Mouse (Mus musculus): ENCODE data around the gene Zfp319. TPM values are rescaled to one million over a fixed set of nuclear protein-coding genes. Genes with fewer than 3 reads are reported as not detected.

The Zfp319 gene
- polyA plus RNA-seq, 1 experiment from 2014 or later, result 4.4 TPM

DNA sequence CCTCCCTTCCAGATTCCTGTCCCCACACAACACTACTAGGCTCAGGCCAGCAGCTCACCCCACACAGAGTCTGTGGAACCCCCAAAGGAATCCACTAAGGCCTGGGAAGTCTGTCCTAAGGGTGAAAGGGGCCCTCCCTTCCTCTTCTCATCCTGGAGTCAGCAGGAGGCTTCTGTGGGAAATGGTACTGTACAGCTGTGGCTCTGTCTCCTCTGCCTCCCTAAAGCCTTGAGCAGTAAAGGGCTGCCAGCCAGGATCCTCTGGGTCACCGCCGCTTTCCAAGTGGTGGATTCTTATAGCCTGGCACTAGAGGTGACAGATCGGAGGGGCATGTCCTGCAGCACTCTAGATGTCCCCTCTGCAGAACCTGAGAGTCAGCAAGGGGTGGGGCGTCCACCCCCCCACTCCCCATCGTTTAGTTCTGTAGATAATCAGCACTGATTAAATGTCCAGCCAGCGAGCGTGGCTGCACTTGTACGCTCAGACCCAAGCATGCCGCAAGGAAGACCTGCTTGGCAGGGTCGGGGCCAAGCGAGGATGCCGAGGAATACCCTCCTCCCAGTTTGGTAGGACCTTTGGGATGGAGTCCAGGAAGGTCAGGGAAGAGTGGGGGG, 41.7 kb upstream of the Zfp319 start:
- H3K4me2 ChIP-seq, result no peak overlapping the region
- no peak for ATAC-seq (replicated peaks; ENCODE audit: insufficient number of reproducible peaks, low FRiP score, low TSS enrichment)
- 63% methylated on average over 12 of the region's 12 CpGs for WGBS (ENCODE audit: insufficient replicate concordance)
- 0 out of 2 replicates have a peak overlapping the region, but pooled peaks have one; percentile 28 for H3K9ac ChIP-seq (ENCODE audit: low read depth, low read length)
- peaks cover 39% of the 10 kb centered on the region for H3K36me3 ChIP-seq (ENCODE audit: control insufficient read depth, insufficient read depth, low read length)
- no peaks in the 10 kb centered on the region for H3K9me3 ChIP-seq (replicated peaks; ENCODE audit: control insufficient read depth, low read length)
- no peaks in the 10 kb centered on the region for H3K27me3 ChIP-seq (ENCODE audit: control insufficient read depth, insufficient read depth, low read length)
- no peak overlapping the region for H3K4me3 ChIP-seq (ENCODE audit: low read depth, low read length)
- no peak overlapping the region; the same call in 1 of the 2 replicates for H3K27ac ChIP-seq (ENCODE audit: low read depth, low read length)
- peaks cover 43% of the 10 kb centered on the region for H3K4me1 ChIP-seq (ENCODE audit: control insufficient read depth, insufficient read depth, low read length)

GRCm38 (mm10) chr8:95369581-95370326, 38.0 kb upstream of the Zfp319 start:
- Histone ChIP-seq H3K9ac (ENCODE audit: low read depth, low read length) (peak overlapping the region; percentile 52; the same call in 1 of the 2 replicates), H3K4me3 (ENCODE audit: low read depth, low read length) (no peak overlapping the region), H3K27ac (ENCODE audit: low read depth, low read length) (no peak overlapping the region), H3K9me3 (replicated peaks; ENCODE audit: control insufficient read depth, low read length) (no peaks in the 10 kb centered on the region), H3K36me3 (ENCODE audit: control insufficient read depth, insufficient read depth, low read length) (peaks cover 47% of the 10 kb centered on the region), H3K27me3 (ENCODE audit: control insufficient read depth, insufficient read depth, low read length) (no peaks in the 10 kb centered on the region), H3K4me1 (ENCODE audit: control insufficient read depth, insufficient read depth, low read length) (peaks cover 38% of the 10 kb centered on the region), H3K4me2 (peak overlapping the region; percentile 39)
- 0 out of 2 replicates have a peak, but pooled peaks have one; percentile 8 for ATAC-seq (replicated peaks; ENCODE audit: insufficient number of reproducible peaks, low FRiP score, low TSS enrichment)
- 45% methylated on average over 20 of the region's 20 CpGs for WGBS (ENCODE audit: insufficient replicate concordance)

DNA sequence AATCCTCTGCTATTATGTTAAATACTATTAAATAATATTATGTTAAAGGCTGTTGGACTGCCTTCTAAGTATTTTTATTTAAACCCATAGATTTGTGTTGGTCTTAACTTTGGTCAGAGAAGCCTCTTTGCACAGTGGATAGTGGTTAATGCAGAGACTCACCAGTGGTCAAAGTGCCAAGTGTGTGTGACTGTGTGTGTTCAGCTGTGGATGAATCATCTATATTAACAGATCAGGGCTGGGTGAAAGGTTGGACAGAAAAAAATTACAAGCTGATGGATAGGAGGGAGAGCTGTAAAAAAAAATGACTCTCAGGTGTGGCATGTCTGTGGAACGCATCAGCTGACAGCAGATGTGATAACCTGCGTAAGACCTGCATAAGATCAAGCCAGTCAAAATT, 32.1 kb upstream of the Zfp319 start:
- peaks cover 11% of the 10 kb centered on the region for H3K36me3 ChIP-seq (ENCODE audit: control insufficient read depth, insufficient read depth, low read length)
- no peak overlapping the region for H3K4me2 ChIP-seq
- no peak overlapping the region for H3K9ac ChIP-seq (ENCODE audit: low read depth, low read length)
- 90% methylated on average over 2 of the region's 2 CpGs for WGBS (ENCODE audit: insufficient replicate concordance)
- H3K4me1 ChIP-seq (ENCODE audit: control insufficient read depth, insufficient read depth, low read length), result peaks cover 61% of the 10 kb centered on the region
- no peaks in the 10 kb centered on the region for H3K27me3 ChIP-seq (ENCODE audit: control insufficient read depth, insufficient read depth, low read length)
- H3K4me3 ChIP-seq (ENCODE audit: low read depth, low read length), result no peak overlapping the region
- no peak for ATAC-seq (replicated peaks; ENCODE audit: insufficient number of reproducible peaks, low FRiP score, low TSS enrichment)
- H3K27ac ChIP-seq (ENCODE audit: low read depth, low read length), result no peak overlapping the region
- no peaks in the 10 kb centered on the region for H3K9me3 ChIP-seq (replicated peaks; ENCODE audit: control insufficient read depth, low read length)

- Histone ChIP-seq H3K4me3 (ENCODE audit: low read depth, low read length) (no peak overlapping the region), H3K27me3 (ENCODE audit: control insufficient read depth, insufficient read depth, low read length) (no peaks in the 10 kb centered on the region), H3K36me3 (ENCODE audit: control insufficient read depth, insufficient read depth, low read length) (0 out of 2 replicates have a peak, but pooled peaks cover 2% of the 10 kb centered on the region), H3K9me3 (replicated peaks; ENCODE audit: control insufficient read depth, low read length) (no peaks in the 10 kb centered on the region), H3K4me2 (no peak overlapping the region), H3K4me1 (ENCODE audit: control insufficient read depth, insufficient read depth, low read length) (peaks cover 75% of the 10 kb centered on the region), H3K9ac (ENCODE audit: low read depth, low read length) (no peak overlapping the region), H3K27ac (ENCODE audit: low read depth, low read length) (peak overlapping the region; percentile 95; the same call in 1 of the 2 replicates)
- ATAC-seq (replicated peaks; ENCODE audit: insufficient number of reproducible peaks, low FRiP score, low TSS enrichment), result no peak
- 63% methylated on average over 6 of the region's 6 CpGs for WGBS (ENCODE audit: insufficient replicate concordance)
Measured at GRCm38 (mm10) chr8:95362272-95362671, 30.5 kb upstream of the Zfp319 start.

GRCm38 (mm10) chr8:95361016-95361341, 29.2 kb upstream of the Zfp319 start:
- no peak; the same call in 1 of the 2 replicates for ATAC-seq (replicated peaks; ENCODE audit: insufficient number of reproducible peaks, low FRiP score, low TSS enrichment)
- H3K4me3 ChIP-seq (ENCODE audit: low read depth, low read length), result no peak overlapping the region
- H3K9me3 ChIP-seq (replicated peaks; ENCODE audit: control insufficient read depth, low read length), result no peaks in the 10 kb centered on the region
- WGBS (ENCODE audit: insufficient replicate concordance), result 29% methylated on average over 3 of the region's 3 CpGs
- H3K4me2 ChIP-seq, result peak overlapping the region; percentile 52
- no peak overlapping the region for H3K9ac ChIP-seq (ENCODE audit: low read depth, low read length)
- H3K36me3 ChIP-seq (ENCODE audit: control insufficient read depth, insufficient read depth, low read length), result no peaks in the 10 kb centered on the region
- no peaks in the 10 kb centered on the region for H3K27me3 ChIP-seq (ENCODE audit: control insufficient read depth, insufficient read depth, low read length)
- H3K4me1 ChIP-seq (ENCODE audit: control insufficient read depth, insufficient read depth, low read length), result peaks cover 78% of the 10 kb centered on the region
- peak overlapping the region; percentile 95 for H3K27ac ChIP-seq (ENCODE audit: low read depth, low read length)

- Histone ChIP-seq H3K4me3 (ENCODE audit: low read depth, low read length) (peak overlapping the region; percentile 22), H3K27ac (ENCODE audit: low read depth, low read length) (peak overlapping the region; percentile 95), H3K4me2 (peak overlapping the region; percentile 52), H3K9me3 (replicated peaks; ENCODE audit: control insufficient read depth, low read length) (no peaks in the 10 kb centered on the region), H3K27me3 (ENCODE audit: control insufficient read depth, insufficient read depth, low read length) (no peaks in the 10 kb centered on the region), H3K36me3 (ENCODE audit: control insufficient read depth, insufficient read depth, low read length) (no peaks in the 10 kb centered on the region), H3K4me1 (ENCODE audit: control insufficient read depth, insufficient read depth, low read length) (peaks cover 77% of the 10 kb centered on the region), H3K9ac (ENCODE audit: low read depth, low read length) (peak overlapping the region; percentile 58)
- 13% methylated on average over 7 of the region's 7 CpGs for WGBS (ENCODE audit: insufficient replicate concordance)
- peak; percentile 53; the same call in 1 of the 2 replicates for ATAC-seq (replicated peaks; ENCODE audit: insufficient number of reproducible peaks, low FRiP score, low TSS enrichment)
Measured at GRCm38 (mm10) chr8:95360181-95361015, 28.6 kb upstream of the Zfp319 start.

DNA sequence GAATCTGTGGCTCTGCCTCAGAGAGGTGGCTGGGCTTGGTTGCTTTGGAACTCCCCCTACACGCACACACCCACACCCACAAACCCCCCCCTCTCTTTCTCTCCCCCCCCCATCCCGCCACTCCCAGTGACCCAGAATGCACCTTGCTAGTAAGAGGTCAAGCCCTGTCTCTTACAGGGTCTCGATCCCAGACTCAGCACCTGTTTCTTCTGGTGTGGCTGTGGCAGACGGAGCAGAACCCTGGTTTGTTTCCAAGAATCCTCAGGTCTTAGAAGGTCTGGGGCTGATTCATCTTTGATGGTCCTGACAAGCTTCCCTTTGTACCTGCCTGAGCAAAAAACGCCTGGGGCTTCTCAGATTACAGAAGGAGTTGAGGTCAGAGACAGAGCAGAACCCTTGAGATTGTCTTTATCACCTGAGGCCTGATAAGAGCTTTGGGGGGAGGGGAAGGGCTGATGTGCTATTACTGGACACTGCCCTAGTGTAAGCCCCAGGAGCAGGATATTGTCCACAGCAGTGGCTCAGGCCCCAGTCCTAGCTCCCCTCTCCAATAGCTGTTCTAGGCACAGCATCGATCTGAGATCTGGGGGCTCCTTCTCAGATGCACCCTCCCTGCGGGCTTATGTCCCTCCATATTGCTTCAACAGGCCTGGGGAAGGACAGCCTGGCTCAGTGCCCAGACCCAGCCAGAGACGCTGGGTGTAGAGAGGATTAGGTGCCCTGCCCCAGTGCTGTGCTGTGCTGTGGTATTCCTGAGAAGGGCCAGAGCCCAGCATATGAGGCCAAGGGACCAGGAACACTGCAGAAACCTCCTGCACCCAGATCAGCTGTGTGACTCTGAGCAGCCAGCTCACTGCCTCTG, 27.0 kb upstream of the Zfp319 start:
- peak; percentile 35 for ATAC-seq (replicated peaks; ENCODE audit: insufficient number of reproducible peaks, low FRiP score, low TSS enrichment)

More for the DNA sequence above, 27.0 kb upstream of the Zfp319 start:
- peak overlapping the region; percentile 34; the same call in 1 of the 2 replicates for H3K9ac ChIP-seq (ENCODE audit: low read depth, low read length)
- H3K4me3 ChIP-seq (ENCODE audit: low read depth, low read length), result no peak overlapping the region
- peak overlapping the region; percentile 95 for H3K27ac ChIP-seq (ENCODE audit: low read depth, low read length)
- peaks cover 87% of the 10 kb centered on the region for H3K4me1 ChIP-seq (ENCODE audit: control insufficient read depth, insufficient read depth, low read length)
- H3K9me3 ChIP-seq (replicated peaks; ENCODE audit: control insufficient read depth, low read length), result no peaks in the 10 kb centered on the region
- H3K27me3 ChIP-seq (ENCODE audit: control insufficient read depth, insufficient read depth, low read length), result no peaks in the 10 kb centered on the region
- 18% methylated on average over 6 of the region's 8 CpGs for WGBS (ENCODE audit: insufficient replicate concordance)
- peak overlapping the region; percentile 52 for H3K4me2 ChIP-seq
- H3K36me3 ChIP-seq (ENCODE audit: control insufficient read depth, insufficient read depth, low read length), result no peaks in the 10 kb centered on the region
